Mouse (Mus musculus) midbrain, postnatal 0 days (tissue): ENCODE measurements around the gene Mrpl53. TPM values are rescaled to one million over a fixed set of nuclear protein-coding genes. Genes with fewer than 3 reads are reported as not detected.
A peak's percentile ranks its signal among the peaks of the same experiment; 100 is the strongest.

Source experiments
- ATAC-seq: fragments of 200-750 bp; cut with Nextera tagmentation; 2 replicates; pipeline ENCODE4 v1.8.0; 2017; ENCODE audit warnings: moderate number of reproducible peaks, mild to moderate bottlenecking, moderate TSS enrichment, moderate library complexity; ENCODE audit not compliant: low FRiP score
- DNase-seq: peaks from one replicate; pipeline ENCODE4 v3.0.0-alpha.2; 2015; ENCODE audit warnings: low spot score
- H3K27ac ChIP-seq: fragments of 300-500 bp; sonication (generic); 2 replicates; pipeline ENCODE4 v1.5.1; 2014; ENCODE audit warnings: low read depth, mild to moderate bottlenecking, low read length, mixed read lengths
- H3K27me3 ChIP-seq: fragments of 300-500 bp; sonication (generic); 2 replicates; pipeline ENCODE4 v1.6.1; 2014; ENCODE audit warnings: low read length, control low read depth, mixed read lengths; ENCODE audit not compliant: insufficient read depth
- H3K36me3 ChIP-seq: fragments of 300-500 bp; sonication (generic); 2 replicates; pipeline ENCODE4 v1.6.1; 2014; ENCODE audit warnings: low read length, control low read depth, mixed read lengths; ENCODE audit not compliant: insufficient read depth
- H3K4me1 ChIP-seq: fragments of 300-500 bp; sonication (generic); 2 replicates; pipeline ENCODE4 v1.6.1; 2014; ENCODE audit warnings: mild to moderate bottlenecking, control low read depth, antibody characterized with exemption, low read length, mixed read lengths; ENCODE audit not compliant: insufficient read depth
- H3K4me2 ChIP-seq: fragments of 300-500 bp; sonication (generic); 2 replicates; pipeline ENCODE4 v1.6.1; 2014; ENCODE audit warnings: low read depth, mild to moderate bottlenecking, low read length, mixed read lengths; ENCODE audit not compliant: poor library complexity, severe bottlenecking
- H3K4me3 ChIP-seq: fragments of 300-500 bp; sonication (generic); 2 replicates; pipeline ENCODE4 v1.5.1; 2014; ENCODE audit warnings: low read depth, mild to moderate bottlenecking, low read length, moderate library complexity
- H3K9ac ChIP-seq: fragments of 300-500 bp; sonication (generic); replicated peaks from 2 replicates; pipeline ENCODE4 v1.6.1; 2014; ENCODE audit warnings: mild to moderate bottlenecking, low read length, moderate library complexity, mixed read lengths; ENCODE audit not compliant: poor library complexity, severe bottlenecking
- H3K9me3 ChIP-seq: fragments of 300-500 bp; sonication (generic); 2 replicates; pipeline ENCODE4 v1.6.1; 2016; ENCODE audit warnings: low read length, control low read depth
- CTCF ChIP-seq: IDR thresholded peaks from 2 replicates; pipeline ENCODE4 v1.5.1; 2016; ENCODE audit warnings: antibody characterized with exemption, mild to moderate bottlenecking
- WGBS: fragments of 180-500 bp; shearing (Covaris S2); extraction: QIAGEN DNeasy Blood & Tissue Kit; methylation state at CpG from one replicate; pipeline ENCODE4 v1.1.7; 2014; 5-methylcytosine and 5-hydroxymethylcytosine counted together
- polyA plus RNA-seq: library from polyadenylated mRNA; unstranded; fragments of >200 nt; fragmentation: Nextera tagmentation; extraction: Ambion mirVana; gene quantifications from 2 replicates; pipeline ENCODE4 v1.2.1, GENCODE M21; 2015
- total RNA-seq: library from RNA; depleted of rRNA; stranded (reverse); fragments of >200 nt; gene quantifications from 2 replicates; pipeline ENCODE4 v1.2.3, GENCODE M21; 2014

Mrpl53 gene
- total and polyA plus RNA-seq, 2 experiments from 2014 or later: 46.4 to 115 TPM

DNA sequence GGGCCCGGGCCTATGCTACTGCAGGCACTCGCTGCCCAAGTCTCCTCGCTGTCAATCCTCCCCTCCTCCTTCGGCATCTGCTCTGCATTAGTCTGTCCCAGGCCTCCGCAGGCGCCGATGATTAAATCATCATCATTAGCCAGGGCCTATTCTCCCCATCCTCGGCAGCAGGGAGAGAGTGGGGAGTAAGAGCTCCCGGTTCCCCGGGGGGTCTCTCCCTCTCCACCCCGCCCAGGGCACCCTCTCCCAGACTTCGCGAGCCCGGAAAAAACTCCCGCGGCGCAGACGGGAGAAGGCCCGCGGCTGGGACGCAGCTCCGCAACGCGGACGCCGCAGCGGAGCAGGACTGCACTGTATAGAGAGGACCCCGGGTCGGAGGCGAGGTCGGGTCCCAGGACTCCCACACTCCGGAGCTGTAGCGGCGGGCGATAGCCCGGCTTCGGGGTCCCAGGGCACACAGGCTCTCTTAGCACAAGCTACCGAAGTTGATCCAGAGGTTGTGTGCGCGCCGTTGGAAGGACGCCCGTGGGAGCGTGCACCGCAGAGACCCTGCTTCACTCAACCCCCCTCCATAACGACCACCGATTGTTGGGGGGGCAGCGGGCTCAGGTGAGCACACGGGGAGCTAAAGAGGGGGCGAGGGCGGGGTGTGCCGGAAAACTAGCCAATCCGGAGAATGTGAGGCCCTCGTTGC lies 31.1 kb upstream of the Mrpl53 start, which contains the start of gene Pcgf1:
Gene Pcgf1, plus strand, starts transcription at position 240 of the 694 bp plus-strand sequence.
- DNase-seq: peak; percentile 99
- TF ChIP-seq CTCF: no peak
- H3K27me3 ChIP-seq: peaks cover 29% of the 10 kb centered on the region

DNA sequence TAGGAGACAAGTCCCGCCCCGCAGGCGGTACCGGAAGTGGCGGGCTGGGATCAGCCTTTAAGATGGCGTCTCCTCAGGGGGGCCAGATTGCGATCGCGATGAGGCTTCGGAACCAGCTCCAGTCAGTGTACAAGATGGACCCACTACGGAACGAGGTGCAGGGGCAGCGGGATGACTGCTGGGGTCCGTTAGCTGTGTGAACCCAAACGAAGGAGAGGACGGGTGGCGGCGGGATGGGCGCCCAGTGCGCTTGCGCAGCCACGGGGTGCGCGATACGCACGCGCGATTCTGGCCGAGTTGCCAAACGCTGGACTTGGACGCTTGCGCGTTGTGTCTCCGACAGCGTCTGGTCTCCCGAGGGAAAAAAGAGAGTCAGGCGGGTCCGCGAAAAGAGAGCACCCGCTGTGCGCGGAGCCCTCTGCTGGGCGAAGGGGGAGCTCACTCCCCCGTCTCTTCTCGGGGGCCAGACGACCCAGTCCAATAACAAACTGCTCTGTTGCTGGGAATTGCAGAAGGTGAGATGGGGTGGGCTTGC lies 30.4 kb upstream of the Mrpl53 start:
- ATAC-seq: peak; percentile 94
- H3K9me3 ChIP-seq: no peaks in the 10 kb centered on the region
- peak; percentile 73 for TF ChIP-seq CTCF
- peak overlapping the region; percentile 63 for H3K9ac ChIP-seq
- WGBS: under 1% methylated on average over 46 of the region's 46 CpGs
- peaks cover 29% of the 10 kb centered on the region for H3K27me3 ChIP-seq
- peaks cover 11% of the 10 kb centered on the region; the same call in 1 of the 2 replicates for H3K4me1 ChIP-seq
- DNase-seq: peak; percentile 96
- 0 out of 2 replicates have a peak, but pooled peaks cover 2% of the 10 kb centered on the region for H3K36me3 ChIP-seq
- peak overlapping the region; percentile 73 for H3K4me3 ChIP-seq
- H3K4me2 ChIP-seq: peak overlapping the region; percentile 89
- peak overlapping the region; percentile 92 for H3K27ac ChIP-seq

More for the DNA sequence above, 31.1 kb upstream of the Mrpl53 start, which contains the start of gene Pcgf1:
- under 1% methylated on average over 54 of the region's 54 CpGs for WGBS
- 0 out of 2 replicates have a peak, but pooled peaks cover 2% of the 10 kb centered on the region for H3K36me3 ChIP-seq
- H3K9ac ChIP-seq: peak within 1 kb of the TSS; percentile 80
- H3K27ac ChIP-seq: peak within 1 kb of the TSS; percentile 92
- peaks cover 11% of the 10 kb centered on the region; the same call in 1 of the 2 replicates for H3K4me1 ChIP-seq
- no peaks in the 10 kb centered on the region for H3K9me3 ChIP-seq
- ATAC-seq: peak; percentile 67
- H3K4me2 ChIP-seq: peak within 1 kb of the TSS; percentile 89
- H3K4me3 ChIP-seq: peak within 1 kb of the TSS; percentile 73

DNA sequence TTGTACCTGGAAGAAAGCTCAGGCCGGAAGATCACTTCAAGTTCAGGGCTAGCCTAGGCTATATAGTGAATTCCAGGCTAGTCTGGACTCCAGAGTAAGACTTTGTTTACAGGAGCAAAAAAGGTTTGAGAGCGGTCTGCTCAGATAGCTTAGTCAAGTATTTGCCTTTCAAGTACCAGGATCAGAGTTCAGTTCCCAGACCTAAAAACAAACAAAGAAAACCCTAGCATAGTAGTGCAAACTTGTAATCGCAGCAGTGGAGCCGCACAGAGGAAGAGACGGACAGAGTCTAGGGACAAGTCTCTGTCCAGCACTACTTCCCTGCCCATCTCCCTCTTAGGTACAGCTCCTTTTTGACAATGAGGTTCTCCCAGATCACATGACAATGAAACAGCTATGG lies 28.6 kb upstream of the Mrpl53 start:
- 0 out of 2 replicates have a peak, but pooled peaks cover 2% of the 10 kb centered on the region for H3K36me3 ChIP-seq
- H3K27ac ChIP-seq: no peak overlapping the region
- H3K9me3 ChIP-seq: no peaks in the 10 kb centered on the region
- no peak for TF ChIP-seq CTCF
- 96% methylated on average over 5 of the region's 5 CpGs for WGBS
- no peak overlapping the region for H3K9ac ChIP-seq
- no peak overlapping the region for H3K4me2 ChIP-seq
- H3K4me1 ChIP-seq: peaks cover 11% of the 10 kb centered on the region; the same call in 1 of the 2 replicates
- DNase-seq: no peak
- H3K27me3 ChIP-seq: peaks cover 30% of the 10 kb centered on the region
- H3K4me3 ChIP-seq: no peak overlapping the region
- no peak for ATAC-seq

DNA sequence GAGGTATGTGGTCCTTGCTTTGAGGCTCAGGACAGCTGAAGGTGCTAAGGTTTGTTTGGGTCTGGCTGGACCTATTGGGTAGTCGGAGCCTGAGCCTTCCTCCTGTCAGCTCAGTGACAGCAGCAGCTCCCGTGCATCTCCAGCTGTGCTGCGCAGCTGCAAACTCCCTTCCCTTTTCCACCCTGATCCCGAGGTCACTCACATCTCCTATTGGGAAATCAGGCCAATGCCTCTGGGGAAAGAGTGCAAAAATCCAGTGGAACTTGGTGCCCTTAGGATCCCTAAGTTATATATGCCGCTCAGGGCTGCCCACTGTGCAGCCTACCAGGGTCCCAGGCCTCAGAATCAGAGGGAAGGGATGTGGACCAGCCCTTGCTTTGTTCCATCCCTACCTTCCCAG lies 25.3 kb upstream of the Mrpl53 start:
- no peak overlapping the region for H3K9ac ChIP-seq
- no peaks in the 10 kb centered on the region for H3K9me3 ChIP-seq
- WGBS: 16% methylated on average over 5 of the region's 5 CpGs
- peaks cover 57% of the 10 kb centered on the region for H3K27me3 ChIP-seq
- H3K27ac ChIP-seq: no peak overlapping the region
- H3K4me2 ChIP-seq: no peak overlapping the region
- peaks cover 7% of the 10 kb centered on the region; the same call in 1 of the 2 replicates for H3K4me1 ChIP-seq
- TF ChIP-seq CTCF: no peak
- no peak for ATAC-seq
- H3K4me3 ChIP-seq: no peak overlapping the region
- H3K36me3 ChIP-seq: 0 out of 2 replicates have a peak, but pooled peaks cover 2% of the 10 kb centered on the region
- DNase-seq: no peak

DNA sequence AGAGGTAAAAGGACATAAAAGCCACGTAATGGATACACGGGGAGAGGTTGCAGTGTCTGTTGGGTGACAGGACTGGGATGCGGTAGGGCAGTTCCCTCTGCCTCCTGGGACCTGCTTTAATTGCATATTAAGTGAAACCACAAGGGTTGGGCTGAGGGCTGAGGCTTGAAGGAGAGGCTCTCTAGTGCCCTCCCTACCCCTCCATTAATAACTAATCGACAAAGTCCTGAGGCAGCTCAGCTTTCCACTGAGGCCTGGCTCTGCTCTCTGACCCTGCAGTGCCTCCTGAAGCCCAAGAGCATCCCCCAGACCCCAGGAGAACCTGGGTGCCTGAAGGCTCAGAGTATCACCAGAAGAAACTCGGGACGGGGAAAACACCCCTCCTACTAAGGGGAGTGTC lies 24.4 kb upstream of the Mrpl53 start:
- no peaks in the 10 kb centered on the region for H3K9me3 ChIP-seq
- ATAC-seq: no peak
- H3K36me3 ChIP-seq: 0 out of 2 replicates have a peak, but pooled peaks cover 2% of the 10 kb centered on the region
- TF ChIP-seq CTCF: no peak
- H3K9ac ChIP-seq: no peak overlapping the region
- no peak overlapping the region for H3K4me2 ChIP-seq
- no peak overlapping the region for H3K4me3 ChIP-seq
- peaks cover 65% of the 10 kb centered on the region for H3K27me3 ChIP-seq
- no peak for DNase-seq
- 6% methylated on average over 6 of the region's 6 CpGs for WGBS
- H3K27ac ChIP-seq: no peak overlapping the region
- 0 out of 2 replicates have a peak, but pooled peaks cover 1% of the 10 kb centered on the region for H3K4me1 ChIP-seq
